Mouse (Mus musculus) E14TG2a.4 (cell line): ENCODE measurements around the gene Mrc2.
A peak's percentile ranks its signal among the peaks of the same experiment; 100 is the strongest.

Source experiments
- H3K27me3 ChIP-seq: 2 replicates; pipeline ENCODE4 v1.6.1; 2014; ENCODE audit warnings: low read length, control low read depth; ENCODE audit not compliant: insufficient read depth
- H3K36me3 ChIP-seq: 2 replicates; pipeline ENCODE4 v1.6.1; 2014; ENCODE audit warnings: low read length, control low read depth; ENCODE audit not compliant: insufficient read depth
- H3K4me1 ChIP-seq: replicated peaks from 2 replicates; pipeline ENCODE4 v1.6.1; 2014; ENCODE audit warnings: low read depth, low read length, control low read depth
- H3K4me3 ChIP-seq: replicated peaks from 2 replicates; pipeline ENCODE4 v1.5.1; 2014; ENCODE audit warnings: mild to moderate bottlenecking, low read length
- H3K9me3 ChIP-seq: 2 replicates; pipeline ENCODE4 v1.6.1; 2014; ENCODE audit warnings: low read length, control low read depth
- CTCF ChIP-seq: conservative IDR thresholded peaks from 2 replicates; pipeline ENCODE4 v1.5.1; 2014; ENCODE audit warnings: low read length
- NANOG ChIP-seq: IDR thresholded peaks from 2 replicates; pipeline ENCODE4 v1.6.1; 2014; ENCODE audit warnings: borderline replicate concordance, low read length, mixed read lengths
- POU5F1 ChIP-seq: IDR thresholded peaks from 2 replicates; pipeline ENCODE4 v1.6.1; 2014; ENCODE audit warnings: low read length, borderline replicate concordance

Gene Mrc2

GRCm38 (mm10) chr11:105291681-105292123 is 741 bp upstream of the Mrc2 start:
- no peak for TF ChIP-seq NANOG
- no peaks in the 10 kb centered on the region for H3K9me3 ChIP-seq

GRCm38 (mm10) chr11:105293101-105293581 is 698 bp downstream of the Mrc2 start:
- TF ChIP-seq CTCF (no peak), POU5F1 (no peak)
- H3K4me1 ChIP-seq, result peaks cover 44% of the 10 kb centered on the region
- peak overlapping the region; percentile 84 for H3K4me3 ChIP-seq
- no peaks in the 10 kb centered on the region for H3K9me3 ChIP-seq
- peaks cover 2% of the 10 kb centered on the region; the same call in 1 of the 2 replicates for H3K36me3 ChIP-seq
- peaks cover 74% of the 10 kb centered on the region for H3K27me3 ChIP-seq

More at GRCm38 (mm10) chr11:105291681-105292123, 741 bp upstream of the Mrc2 start:
- Histone ChIP-seq H3K36me3 (peaks cover 11% of the 10 kb centered on the region), H3K4me1 (peaks cover 52% of the 10 kb centered on the region), H3K27me3 (peaks cover 69% of the 10 kb centered on the region), H3K4me3 (peak overlapping the region; percentile 84)

GRCm38 (mm10) chr11:105293901-105294494 is 1.6 kb downstream of the Mrc2 start:
- H3K27me3 ChIP-seq, result peaks cover 74% of the 10 kb centered on the region
- no peaks in the 10 kb centered on the region for H3K36me3 ChIP-seq
- peaks cover 36% of the 10 kb centered on the region for H3K4me1 ChIP-seq
- H3K9me3 ChIP-seq, result no peaks in the 10 kb centered on the region
- 0 out of 2 replicates have a peak overlapping the region, but pooled peaks have one; percentile 10 for H3K4me3 ChIP-seq
- TF ChIP-seq NANOG (no peak), POU5F1 (no peak), CTCF (no peak)

GRCm38 (mm10) chr11:105296084-105296483 is 3.6 kb downstream of the Mrc2 start:
- H3K4me3 ChIP-seq, result no peak overlapping the region
- peaks cover 57% of the 10 kb centered on the region for H3K27me3 ChIP-seq
- no peak for TF ChIP-seq CTCF
- no peak for TF ChIP-seq POU5F1
- TF ChIP-seq NANOG, result no peak
- H3K4me1 ChIP-seq, result peaks cover 25% of the 10 kb centered on the region
- no peaks in the 10 kb centered on the region for H3K9me3 ChIP-seq
- H3K36me3 ChIP-seq, result no peaks in the 10 kb centered on the region

GRCm38 (mm10) chr11:105310197-105310596 is 17.8 kb downstream of the Mrc2 start:
- no peak for TF ChIP-seq NANOG
- TF ChIP-seq CTCF, result no peak
- no peak for TF ChIP-seq POU5F1
- Histone ChIP-seq H3K4me1 (peaks cover 24% of the 10 kb centered on the region), H3K27me3 (peaks cover 9% of the 10 kb centered on the region)

GRCm38 (mm10) chr11:105311291-105311975 is 19.0 kb downstream of the Mrc2 start:
- no peak overlapping the region for H3K4me3 ChIP-seq
- H3K4me1 ChIP-seq, result peaks cover 28% of the 10 kb centered on the region
- no peaks in the 10 kb centered on the region for H3K36me3 ChIP-seq
- peaks cover 13% of the 10 kb centered on the region for H3K27me3 ChIP-seq
- no peaks in the 10 kb centered on the region for H3K9me3 ChIP-seq
- TF ChIP-seq NANOG (no peak), POU5F1 (no peak), CTCF (no peak)

More at GRCm38 (mm10) chr11:105310197-105310596, 17.8 kb downstream of the Mrc2 start:
- H3K4me3 ChIP-seq, result no peak overlapping the region
- H3K9me3 ChIP-seq, result no peaks in the 10 kb centered on the region
- no peaks in the 10 kb centered on the region for H3K36me3 ChIP-seq

GRCm38 (mm10) chr11:105312311-105312942 is 20.0 kb downstream of the Mrc2 start:
- Histone ChIP-seq H3K9me3 (no peaks in the 10 kb centered on the region), H3K27me3 (peaks cover 13% of the 10 kb centered on the region), H3K4me1 (peaks cover 28% of the 10 kb centered on the region), H3K36me3 (no peaks in the 10 kb centered on the region), H3K4me3 (no peak overlapping the region)
- TF ChIP-seq CTCF, result no peak
- no peak for TF ChIP-seq POU5F1
- TF ChIP-seq NANOG, result no peak

- TF ChIP-seq POU5F1, result no peak
- TF ChIP-seq CTCF, result no peak
- TF ChIP-seq NANOG, result no peak
- H3K27me3 ChIP-seq, result peaks cover 13% of the 10 kb centered on the region
- H3K4me1 ChIP-seq, result peaks cover 28% of the 10 kb centered on the region
- H3K4me3 ChIP-seq, result no peak overlapping the region
- no peaks in the 10 kb centered on the region for H3K9me3 ChIP-seq
- H3K36me3 ChIP-seq, result no peaks in the 10 kb centered on the region
Observed at GRCm38 (mm10) chr11:105312972-105313632, 20.7 kb downstream of the Mrc2 start.
